Mouse (Mus musculus): ENCODE measurements around the gene Trim59. TPM values are rescaled to one million over a fixed set of nuclear protein-coding genes. Genes with fewer than 3 reads are reported as not detected.

The Trim59 gene
- polyA plus RNA-seq (2015; fragmentation: Illumina TruSeq; extraction: RNeasy Lipid Tissue Mini Kit (QIAGEN cat#74804); ENCODE audit: low read depth, low replicate concordance): 22.1 TPM

GRCm38 (mm10) chr3:69044645-69045399 lies at the start of gene Trim59:
Gene Trim59 (minus strand): TSS chr3:69044755.

DNA sequence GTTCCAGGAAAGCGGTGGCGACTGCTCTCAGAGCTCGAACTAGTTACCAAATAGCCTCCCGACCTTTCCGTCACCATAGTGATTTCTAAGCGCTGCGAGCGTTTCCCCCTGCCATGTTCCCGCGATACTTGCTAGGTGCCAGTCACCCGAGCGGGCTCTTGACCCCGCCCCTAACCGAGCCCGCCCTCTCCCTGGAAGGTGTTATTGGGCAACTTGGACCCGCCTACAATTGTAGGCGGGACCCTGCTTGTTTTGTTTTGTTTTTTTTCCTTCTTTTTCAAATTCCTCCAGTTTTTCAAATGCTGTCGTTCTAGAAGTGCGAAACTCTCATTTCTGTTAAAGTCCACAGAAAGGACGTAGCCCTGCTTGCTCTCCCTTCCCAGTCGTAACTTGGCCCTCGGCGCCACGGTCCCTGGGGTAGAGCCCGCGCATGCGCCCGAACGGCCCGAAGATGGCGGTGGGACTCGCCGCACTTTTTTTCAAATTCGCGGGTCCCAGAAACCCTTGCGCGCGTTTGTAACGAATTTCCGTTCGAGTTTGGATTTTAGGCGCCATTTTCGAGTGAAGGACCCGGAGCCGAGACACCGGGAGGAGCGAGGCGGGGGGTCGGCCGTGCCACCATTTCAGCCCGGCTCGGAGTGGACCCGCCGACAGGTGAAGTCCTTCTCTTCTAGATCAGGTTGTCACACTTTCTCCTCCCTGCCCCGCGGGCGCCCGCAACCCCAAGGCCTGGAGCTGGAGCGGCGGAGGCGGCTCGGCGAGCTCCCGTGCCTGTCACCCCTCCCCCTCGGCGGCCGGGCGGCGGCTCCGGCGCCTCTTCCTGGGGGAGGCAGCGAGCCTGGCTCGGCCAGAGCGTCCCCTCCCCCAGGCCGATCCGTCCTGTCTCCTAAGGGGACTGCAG lies 39.9 kb downstream of the Trim59 start, which contains the start of the genes Ift80 and Smc4:
Gene Ift80 (minus strand): TSS at position 134 of the 901 bp plus-strand sequence.
Gene Smc4 (plus strand): TSS at position 302 of the 901 bp plus-strand sequence.

Other genes with a start within 250 kb of the Trim59 start
- gene 1110032F04Rik, start 175.2 kb downstream of the Trim59 start, polyA plus RNA-seq (2015; fragmentation: Illumina TruSeq; extraction: RNeasy Lipid Tissue Mini Kit (QIAGEN cat#74804); ENCODE audit: low read depth, low replicate concordance): 12.7 TPM
- gene Ift80, start 40.2 kb downstream of the Trim59 start, polyA plus RNA-seq (2015; fragmentation: Illumina TruSeq; extraction: RNeasy Lipid Tissue Mini Kit (QIAGEN cat#74804); ENCODE audit: low read depth, low replicate concordance): 18.9 TPM
- gene Smc4, start 40.0 kb downstream of the Trim59 start, polyA plus RNA-seq (2015; fragmentation: Illumina TruSeq; extraction: RNeasy Lipid Tissue Mini Kit (QIAGEN cat#74804); ENCODE audit: low read depth, low replicate concordance): 4.8 TPM
- 60.3 TPM for gene Kpna4, start 82.4 kb upstream of the Trim59 start, polyA plus RNA-seq (2015; fragmentation: Illumina TruSeq; extraction: RNeasy Lipid Tissue Mini Kit (QIAGEN cat#74804); ENCODE audit: low read depth, low replicate concordance)
- not detected for gene Arl14, start 177.7 kb upstream of the Trim59 start, polyA plus RNA-seq (2015; fragmentation: Illumina TruSeq; extraction: RNeasy Lipid Tissue Mini Kit (QIAGEN cat#74804); ENCODE audit: low read depth, low replicate concordance)

Measured in brain, adult 10 weeks (tissue).